Mouse (Mus musculus) kidney, postnatal 25 days (tissue): Measurements from ENCODE around the gene Olfr639.
"Not testable (repeated sequence)": the region's sequence is repeated elsewhere in the genome, so short reads cannot be mapped to it uniquely, and the experiment has no call there.

Source experiments
- DNase-seq, 2 experiments: peaks; one replicate each; pipeline ENCODE4 v3.0.0; 2021; ENCODE audit warnings: mixed read lengths in 2 of 2

Olfr639 gene

DNA sequence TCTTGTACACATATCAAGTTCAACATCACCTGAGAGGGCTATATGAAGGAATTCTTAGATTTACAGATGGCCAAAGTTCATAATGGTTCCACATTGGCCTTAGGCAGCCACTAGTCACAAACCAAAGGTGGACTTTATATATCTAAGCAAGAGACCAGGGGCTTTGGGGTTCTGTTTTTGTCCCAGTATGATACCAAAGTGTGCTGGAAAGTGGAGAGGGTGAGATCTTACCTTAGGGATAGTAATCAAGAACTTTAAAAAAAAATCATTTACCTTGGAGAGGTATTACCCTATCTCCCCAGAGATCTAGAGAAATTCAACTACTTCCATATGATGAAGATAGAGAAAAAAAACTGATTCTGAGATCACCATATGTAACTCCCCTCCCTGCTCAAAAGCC is at the start of gene Olfr639:
TSS of gene Olfr639 (minus strand) at position 101 of the 400 bp plus-strand sequence.
- DNase-seq, result no peak

GRCm38 (mm10) chr7:104061345-104061744 is 44.2 kb upstream of the Olfr639 start, which contains the start of gene 4930516K23Rik:
4930516K23Rik (minus strand) TSS chr7:104061445.
- DNase-seq, result no peak

GRCm38 (mm10) chr7:104059215-104059614 is 42.1 kb upstream of the Olfr639 start:
- no peak for DNase-seq

DNA sequence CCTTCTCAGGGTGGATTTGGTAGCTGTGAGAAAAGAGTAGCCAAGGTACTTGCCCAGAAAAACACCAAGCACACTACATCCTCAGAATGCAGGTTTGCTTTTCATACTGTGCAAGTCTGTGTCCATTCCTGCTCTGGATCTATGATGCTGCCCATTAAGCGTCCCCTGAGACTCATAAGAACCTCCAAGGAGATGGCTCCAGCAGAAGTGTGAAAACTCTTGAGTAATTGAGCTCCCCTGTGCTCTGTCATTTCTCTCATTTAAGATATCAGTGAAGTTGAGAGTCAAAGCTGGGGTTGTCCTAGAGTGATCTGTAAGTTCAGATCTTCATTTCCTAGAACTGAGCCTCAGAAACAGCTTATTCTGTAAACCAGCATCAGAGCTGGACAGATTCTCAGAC is 35.5 kb upstream of the Olfr639 start, which contains the start of gene Olfr642:
TSS of gene Olfr642 (minus strand) at position 101 of the 400 bp plus-strand sequence.
- no peak for DNase-seq

GRCm38 (mm10) chr7:104050745-104051144 is 33.6 kb upstream of the Olfr639 start:
- no peak for DNase-seq

- no peak for DNase-seq
Measured at GRCm38 (mm10) chr7:104035145-104035544, 18.0 kb upstream of the Olfr639 start, which contains the start of gene Olfr641. Olfr641 (plus strand) TSS chr7:104035445.

GRCm38 (mm10) chr7:104026978-104027377 is 9.9 kb upstream of the Olfr639 start:
- DNase-seq, result no peak

DNA sequence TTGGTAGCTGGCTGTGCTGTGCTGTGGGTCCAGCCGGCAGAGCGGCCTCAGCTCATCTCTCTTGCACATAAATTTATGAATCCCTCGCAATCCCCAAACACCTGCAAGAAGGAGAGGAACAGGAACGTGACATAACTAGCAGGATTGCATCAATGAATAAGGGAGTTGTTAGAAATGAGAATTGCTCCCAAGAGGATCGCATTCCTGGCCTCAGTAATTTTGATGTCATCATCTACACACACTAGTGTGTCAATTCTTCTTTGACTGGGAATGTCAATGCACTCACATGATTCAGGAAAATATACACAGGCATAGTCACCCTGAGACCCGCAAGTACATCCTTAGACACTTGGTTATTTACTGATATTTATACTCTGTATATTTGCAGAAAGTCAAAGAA is 8.4 kb upstream of the Olfr639 start, which contains the start of gene Olfr640:
TSS of gene Olfr640 (minus strand) at position 101 of the 400 bp plus-strand sequence.
- DNase-seq, result no peak

- DNase-seq, result no peak
Measured at GRCm38 (mm10) chr7:104021651-104022050, 4.5 kb upstream of the Olfr639 start.

GRCm38 (mm10) chr7:104018953-104019352 is 1.9 kb upstream of the Olfr639 start:
- no peak for DNase-seq

DNA sequence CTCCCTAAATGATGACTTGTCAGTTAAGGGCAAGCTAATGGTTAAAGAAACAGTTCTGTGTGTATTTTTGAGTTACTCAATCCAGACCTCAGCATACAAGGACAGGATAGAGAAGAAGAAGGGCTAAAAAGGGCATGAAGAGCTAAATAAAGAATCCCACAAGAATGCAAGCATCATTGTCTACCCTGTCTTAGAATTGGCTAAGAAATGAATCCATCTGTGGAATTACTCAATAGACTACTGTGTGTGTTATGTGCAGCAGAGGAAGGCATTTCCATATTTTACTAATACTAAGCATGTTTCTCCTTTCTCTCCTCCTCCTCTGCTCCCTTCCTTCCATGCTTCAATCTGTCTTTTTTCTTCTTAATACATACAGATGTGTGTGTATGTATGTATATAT is 18.0 kb downstream of the Olfr639 start:
- DNase-seq, result no peak

- no peak for DNase-seq
Measured at GRCm38 (mm10) chr7:103998446-103998845, 18.7 kb downstream of the Olfr639 start, which contains the start of gene Olfr638. Olfr638 (plus strand) TSS chr7:103998746.

- no peak for DNase-seq
Measured at GRCm38 (mm10) chr7:103971782-103972181, 45.3 kb downstream of the Olfr639 start.

GRCm38 (mm10) chr7:103970852-103971251 is 46.3 kb downstream of the Olfr639 start, which contains the start of gene Olfr635:
Olfr635 (plus strand) TSS chr7:103971152.
- DNase-seq, result no peak

DNA sequence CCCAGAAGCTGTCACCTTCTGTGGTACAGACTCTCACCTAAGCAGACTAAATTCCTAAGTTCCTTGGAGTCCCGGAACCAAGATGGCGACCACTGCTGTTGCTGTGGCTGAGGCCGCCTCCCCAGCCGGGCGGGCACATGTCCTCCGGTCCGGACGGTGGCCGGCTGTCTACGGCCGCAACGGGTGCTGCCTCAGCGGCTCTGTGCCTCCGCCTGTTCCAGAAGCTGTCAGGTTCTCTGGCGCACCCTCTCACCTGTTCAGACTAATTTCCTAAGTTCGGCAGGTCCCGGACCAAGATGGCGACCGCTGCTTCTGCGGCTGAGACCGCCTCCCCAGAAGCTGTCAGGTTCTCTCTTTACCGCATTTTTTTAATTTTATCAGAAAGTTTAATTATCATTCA is 50.2 kb downstream of the Olfr639 start:
- DNase-seq, result not testable (repeated sequence)
